Mouse (Mus musculus) liver, adult 2 months (tissue): Measurements from ENCODE around the gene Dpp6.

Experiments used
- CTCF ChIP-seq: fragments of 200-500 bp; IDR thresholded peaks from 2 replicates; pipeline ENCODE4 v1.5.1; 2011; ENCODE audit warnings: low read depth, low read length, control low read depth
- POLR2A ChIP-seq: fragments of 200-500 bp; IDR thresholded peaks from 2 replicates; pipeline ENCODE4 v1.6.1; 2011; ENCODE audit warnings: low read length, control low read depth; ENCODE audit not compliant: insufficient read depth; ENCODE audit errors: extremely low read depth

DNA sequence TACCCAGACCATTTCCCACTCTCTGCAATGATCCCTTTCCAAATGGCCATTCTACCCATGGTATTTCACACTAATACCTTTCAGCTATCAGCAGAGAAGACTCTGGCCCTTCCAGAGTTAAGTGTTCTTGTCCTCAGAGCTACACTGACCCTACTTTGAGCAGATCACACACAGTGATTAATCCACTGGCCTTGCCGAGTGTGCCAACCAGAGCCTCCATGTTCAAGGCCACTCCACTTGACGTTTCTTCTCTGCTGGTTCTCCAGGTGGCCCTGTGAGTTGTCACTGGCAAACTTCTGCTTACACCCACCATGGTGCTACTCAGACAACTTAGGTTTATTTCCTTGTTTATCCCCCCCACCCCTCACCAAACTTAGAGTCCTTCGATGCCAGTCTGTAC is 433.9 kb downstream of the Dpp6 start:
- TF ChIP-seq CTCF: no peak
- TF ChIP-seq POLR2A: no peak
